Mouse (Mus musculus): ENCODE measurements around the gene Ces1b. TPM values are rescaled to one million over a fixed set of nuclear protein-coding genes. Genes with fewer than 3 reads are reported as not detected.
A peak's percentile ranks its signal among the peaks of the same experiment; 100 is the strongest.

The Ces1b gene
- polyA plus RNA-seq, 1 experiment from 2014 or later: not detected

DNA sequence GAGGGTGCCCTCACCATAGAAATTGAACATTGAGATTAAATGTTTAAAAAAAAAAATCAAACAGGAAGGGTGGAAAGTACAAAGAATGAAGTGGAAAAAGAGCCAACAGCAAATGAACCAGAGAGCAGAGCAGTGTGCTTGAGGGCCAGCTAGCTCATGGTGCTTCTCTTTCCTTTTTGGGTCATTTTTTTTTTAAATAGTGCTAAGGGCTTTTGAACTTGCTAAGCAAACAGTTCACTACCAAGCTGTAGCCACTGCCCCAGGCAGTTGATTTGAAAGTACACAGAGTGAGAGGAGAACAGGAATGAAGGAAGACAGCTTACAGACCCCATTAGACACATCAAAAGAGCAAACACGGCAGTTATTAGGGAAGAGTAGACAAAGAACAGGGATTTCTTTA, 36.7 kb downstream of the Ces1b start:
- no peaks in the 10 kb centered on the region for H3K27me3 ChIP-seq (ENCODE audit: insufficient read depth, poor library complexity, severe bottlenecking)
- 75% methylated on average over 1 of the region's 1 CpGs for WGBS
- no peak overlapping the region for H3K4me3 ChIP-seq
- DNase-seq (ENCODE audit: low spot score): no peak
- H3K9me3 ChIP-seq: no peaks in the 10 kb centered on the region
- H3K4me1 ChIP-seq (replicated peaks): peaks cover 16% of the 10 kb centered on the region
- no peaks in the 10 kb centered on the region for H3K36me3 ChIP-seq
- no peak overlapping the region for H3K27ac ChIP-seq

- Histone ChIP-seq H3K4me1 (replicated peaks) (peaks cover 19% of the 10 kb centered on the region), H3K27me3 (ENCODE audit: insufficient read depth, poor library complexity, severe bottlenecking) (no peaks in the 10 kb centered on the region), H3K4me3 (no peak overlapping the region), H3K36me3 (no peaks in the 10 kb centered on the region), H3K27ac (no peak overlapping the region), H3K9me3 (no peaks in the 10 kb centered on the region)
- 69% methylated on average over 4 of the region's 4 CpGs for WGBS
- no peak for DNase-seq (ENCODE audit: low spot score)
These were observed 38.8 kb downstream of the Ces1b start for GRCm38 (mm10) chr8:93040776-93041567.

GRCm38 (mm10) chr8:93040256-93040655, 39.6 kb downstream of the Ces1b start:
- peaks cover 19% of the 10 kb centered on the region for H3K4me1 ChIP-seq (replicated peaks)
- H3K9me3 ChIP-seq: no peaks in the 10 kb centered on the region
- H3K27ac ChIP-seq: no peak overlapping the region
- DNase-seq (ENCODE audit: low spot score): no peak
- H3K27me3 ChIP-seq (ENCODE audit: insufficient read depth, poor library complexity, severe bottlenecking): no peaks in the 10 kb centered on the region
- H3K4me3 ChIP-seq: no peak overlapping the region
- 83% methylated on average over 2 of the region's 2 CpGs for WGBS
- no peaks in the 10 kb centered on the region for H3K36me3 ChIP-seq

- peak overlapping the region; percentile 62; the same call in 1 of the 2 replicates for H3K27ac ChIP-seq
- H3K4me1 ChIP-seq (replicated peaks): peaks cover 19% of the 10 kb centered on the region
- no peaks in the 10 kb centered on the region for H3K9me3 ChIP-seq
- WGBS: 4% methylated on average over 2 of the region's 2 CpGs
- no peaks in the 10 kb centered on the region for H3K36me3 ChIP-seq
- no peak overlapping the region for H3K4me3 ChIP-seq
- no peaks in the 10 kb centered on the region for H3K27me3 ChIP-seq (ENCODE audit: insufficient read depth, poor library complexity, severe bottlenecking)
- DNase-seq (ENCODE audit: low spot score): no peak
These were observed 41.0 kb downstream of the Ces1b start for GRCm38 (mm10) chr8:93038831-93039230.

DNA sequence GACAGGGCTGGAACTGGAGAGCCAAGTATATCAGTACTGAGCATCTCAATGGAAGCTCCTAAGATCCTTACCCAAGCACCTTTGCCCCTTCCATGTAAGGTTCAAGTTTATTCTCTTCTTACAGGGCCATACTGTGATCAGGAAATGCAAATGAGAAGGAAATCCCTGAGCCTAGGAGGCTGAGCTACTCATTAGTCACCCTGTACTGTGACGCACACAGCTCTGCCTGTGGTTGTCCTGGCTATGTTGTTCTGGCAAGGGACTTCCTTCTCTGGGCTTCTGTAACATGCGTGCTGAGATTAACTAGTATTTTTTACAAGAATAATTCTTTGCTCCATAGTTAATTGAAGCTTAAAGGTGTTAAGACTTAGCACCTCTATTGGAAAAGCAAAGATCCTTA, 49.2 kb downstream of the Ces1b start:
- no peaks in the 10 kb centered on the region for H3K36me3 ChIP-seq
- 81% methylated on average over 2 of the region's 2 CpGs for WGBS
- no peak overlapping the region for H3K4me3 ChIP-seq
- no peaks in the 10 kb centered on the region; the same call in 1 of the 2 replicates for H3K4me1 ChIP-seq (replicated peaks)
- no peak for DNase-seq (ENCODE audit: low spot score)
- H3K27me3 ChIP-seq (ENCODE audit: insufficient read depth, poor library complexity, severe bottlenecking): no peaks in the 10 kb centered on the region
- H3K9me3 ChIP-seq: no peaks in the 10 kb centered on the region
- no peak overlapping the region for H3K27ac ChIP-seq

GRCm38 (mm10) chr8:93021738-93022137, 58.1 kb downstream of the Ces1b start:
- Histone ChIP-seq H3K27ac (no peak overlapping the region), H3K4me3 (no peak overlapping the region), H3K36me3 (no peaks in the 10 kb centered on the region), H3K9me3 (no peaks in the 10 kb centered on the region), H3K4me1 (replicated peaks) (no peaks in the 10 kb centered on the region), H3K27me3 (ENCODE audit: insufficient read depth, poor library complexity, severe bottlenecking) (no peaks in the 10 kb centered on the region)
- 77% methylated on average over 5 of the region's 5 CpGs for WGBS
- DNase-seq (ENCODE audit: low spot score): no peak

GRCm38 (mm10) chr8:93014300-93014699, 65.5 kb downstream of the Ces1b start:
- Histone ChIP-seq H3K4me3 (no peak overlapping the region), H3K27ac (no peak overlapping the region), H3K4me1 (replicated peaks) (no peaks in the 10 kb centered on the region), H3K27me3 (ENCODE audit: insufficient read depth, poor library complexity, severe bottlenecking) (no peaks in the 10 kb centered on the region), H3K9me3 (no peaks in the 10 kb centered on the region), H3K36me3 (no peaks in the 10 kb centered on the region)
- 79% methylated on average over 4 of the region's 4 CpGs for WGBS
- DNase-seq (ENCODE audit: low spot score): no peak

- peak; percentile 13 for DNase-seq (ENCODE audit: low spot score)
These were observed 67.6 kb downstream of the Ces1b start for GRCm38 (mm10) chr8:93012226-93012625.

DNA sequence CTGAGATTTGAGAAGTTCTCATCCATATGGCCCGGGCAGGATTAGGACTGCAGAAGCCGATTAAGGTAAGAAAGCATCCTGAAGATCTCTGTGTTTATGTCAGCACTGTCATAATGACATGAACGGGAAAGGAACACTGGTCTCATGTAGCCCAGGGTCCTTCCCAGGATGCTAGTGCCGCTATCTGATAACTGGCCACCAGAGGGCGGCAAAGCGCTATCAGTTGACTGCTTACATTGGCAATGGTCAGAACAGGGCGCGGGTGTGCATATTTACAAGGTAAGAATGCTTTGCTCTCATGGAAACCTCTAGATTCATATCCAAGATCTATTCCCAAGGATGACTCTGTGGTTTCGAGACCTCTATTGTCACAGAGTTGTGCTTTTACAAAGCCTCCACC, 68.4 kb downstream of the Ces1b start:
- peak; percentile 86 for DNase-seq (ENCODE audit: low spot score)
- no peaks in the 10 kb centered on the region for H3K9me3 ChIP-seq
- no peaks in the 10 kb centered on the region for H3K27me3 ChIP-seq (ENCODE audit: insufficient read depth, poor library complexity, severe bottlenecking)
- no peak overlapping the region for H3K4me3 ChIP-seq
- no peak overlapping the region for H3K27ac ChIP-seq
- H3K36me3 ChIP-seq: no peaks in the 10 kb centered on the region
- WGBS: 11% methylated on average over 9 of the region's 9 CpGs
- no peaks in the 10 kb centered on the region for H3K4me1 ChIP-seq (replicated peaks)

More at GRCm38 (mm10) chr8:93012226-93012625, 67.6 kb downstream of the Ces1b start:
- no peak overlapping the region for H3K27ac ChIP-seq
- H3K4me1 ChIP-seq (replicated peaks): no peaks in the 10 kb centered on the region
- H3K36me3 ChIP-seq: no peaks in the 10 kb centered on the region
- no peaks in the 10 kb centered on the region for H3K27me3 ChIP-seq (ENCODE audit: insufficient read depth, poor library complexity, severe bottlenecking)
- no peak overlapping the region for H3K4me3 ChIP-seq
- WGBS: 77% methylated on average over 6 of the region's 6 CpGs
- no peaks in the 10 kb centered on the region for H3K9me3 ChIP-seq

GRCm38 (mm10) chr8:93010286-93010685, 69.5 kb downstream of the Ces1b start:
- no peaks in the 10 kb centered on the region for H3K4me1 ChIP-seq (replicated peaks)
- no peaks in the 10 kb centered on the region for H3K36me3 ChIP-seq
- H3K9me3 ChIP-seq: no peaks in the 10 kb centered on the region
- DNase-seq (ENCODE audit: low spot score): peak; percentile 41
- H3K4me3 ChIP-seq: no peak overlapping the region
- no peaks in the 10 kb centered on the region for H3K27me3 ChIP-seq (ENCODE audit: insufficient read depth, poor library complexity, severe bottlenecking)
- no peak overlapping the region for H3K27ac ChIP-seq
- 32% methylated on average over 5 of the region's 5 CpGs for WGBS

Other genes starting within 250 kb of the Ces1b start
- gene Lpcat2, start 224.7 kb downstream of the Ces1b start, polyA plus RNA-seq (2016; fragmentation: Nextera tagmentation; extraction: Ambion mirVana): 3.4 and 4.3 TPM in 2 replicates
- gene Capns2, start 178.6 kb downstream of the Ces1b start, polyA plus RNA-seq (2016; fragmentation: Nextera tagmentation; extraction: Ambion mirVana): 0.16 and 0.26 TPM in 2 replicates
- 0.09 and 0.22 TPM in 2 replicates for gene Slc6a2, start 119.9 kb downstream of the Ces1b start, polyA plus RNA-seq (2016; fragmentation: Nextera tagmentation; extraction: Ambion mirVana)
- gene Ces1a, start 31.8 kb downstream of the Ces1b start, polyA plus RNA-seq (2016; fragmentation: Nextera tagmentation; extraction: Ambion mirVana): not detected in 2 replicates
- 0.09 TPM in 1 of 2 replicates, not detected in the other for gene Ces1c, start 51.3 kb upstream of the Ces1b start, polyA plus RNA-seq (2016; fragmentation: Nextera tagmentation; extraction: Ambion mirVana)
- gene Ces1d, start 117.8 kb upstream of the Ces1b start, polyA plus RNA-seq (2016; fragmentation: Nextera tagmentation; extraction: Ambion mirVana): 0.48 and 2.6 TPM in 2 replicates
- not detected in 2 replicates for gene Ces1e, start 149.6 kb upstream of the Ces1b start, polyA plus RNA-seq (2016; fragmentation: Nextera tagmentation; extraction: Ambion mirVana)
- gene Ces1f, start 199.7 kb upstream of the Ces1b start, polyA plus RNA-seq (2016; fragmentation: Nextera tagmentation; extraction: Ambion mirVana): not detected in 2 replicates

All from hindbrain, embryonic 10.5 days (tissue).